Mouse (Mus musculus) layer of hippocampus, postnatal 25 days (tissue): ENCODE results near the gene Tpcn2. TPM values are rescaled to one million over a fixed set of nuclear protein-coding genes. Genes with fewer than 3 reads are reported as not detected.

Experiments used
- DNase-seq, 2 experiments: peaks; one replicate each; pipeline ENCODE4 v3.0.0; 2022; ENCODE audit warnings: mixed read lengths in 2 of 2, low spot score in 1 of 2; ENCODE audit errors: extremely low spot score in 1 of 2
- total RNA-seq, 2 experiments: library from RNA; stranded (reverse); gene quantifications; 2 replicates each; pipeline ENCODE4 v1.2.3; 2021

Tpcn2 gene
- total RNA-seq = 1 to 10 TPM; 4.0 to 5.8 TPM

- DNase-seq = peak; percentile 72 to 78
These were observed at the start of gene Tpcn2 for GRCm38 (mm10) chr7:145283487-145284187. Gene Tpcn2 (minus strand): TSS chr7:145284011.

- no peak for DNase-seq
These were observed 48.7 kb upstream of the Tpcn2 start for GRCm38 (mm10) chr7:145332376-145333041.

- no peak for DNase-seq
These were observed 46.8 kb upstream of the Tpcn2 start for GRCm38 (mm10) chr7:145330641-145331040.

DNA sequence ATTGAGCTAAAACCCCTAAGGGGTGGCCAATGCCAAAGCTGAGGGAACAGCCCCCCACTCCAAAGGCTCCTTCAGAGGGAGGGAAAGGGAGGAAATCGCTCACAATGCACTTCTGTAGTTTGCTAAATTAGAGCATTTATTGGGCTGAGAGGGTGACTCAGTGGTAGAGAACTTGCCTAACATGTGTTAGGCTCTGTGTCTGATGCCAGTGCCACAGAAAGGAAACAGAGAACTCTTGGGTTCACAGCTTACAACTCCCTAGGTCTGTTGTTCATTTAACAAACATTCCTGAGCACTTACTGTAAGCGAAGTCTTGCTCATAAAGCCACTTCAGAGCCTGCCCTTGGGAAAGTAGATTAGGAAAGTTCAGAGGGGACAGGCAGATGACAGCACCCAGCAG lies 46.2 kb upstream of the Tpcn2 start:
- DNase-seq = no peak

DNA sequence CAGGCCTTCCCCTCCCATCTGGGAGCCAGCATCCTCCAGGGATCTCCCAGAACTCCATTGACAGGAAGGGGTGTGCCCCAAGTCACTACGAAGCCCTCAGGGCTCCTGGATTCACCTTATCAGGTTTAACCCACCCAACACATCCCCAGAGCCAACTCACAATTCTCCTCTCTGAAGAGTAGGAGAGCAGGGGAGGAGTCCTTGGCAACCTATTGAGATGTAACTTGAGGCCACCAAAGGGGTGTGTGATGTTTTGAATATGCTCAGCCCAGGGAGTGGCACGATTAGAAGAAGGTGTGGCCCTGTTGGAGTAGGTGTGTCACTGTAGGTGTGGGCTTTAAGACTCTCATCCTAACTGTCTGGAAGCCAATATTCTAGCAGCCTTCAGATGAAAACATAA lies 41.9 kb upstream of the Tpcn2 start:
- DNase-seq = no peak

DNA sequence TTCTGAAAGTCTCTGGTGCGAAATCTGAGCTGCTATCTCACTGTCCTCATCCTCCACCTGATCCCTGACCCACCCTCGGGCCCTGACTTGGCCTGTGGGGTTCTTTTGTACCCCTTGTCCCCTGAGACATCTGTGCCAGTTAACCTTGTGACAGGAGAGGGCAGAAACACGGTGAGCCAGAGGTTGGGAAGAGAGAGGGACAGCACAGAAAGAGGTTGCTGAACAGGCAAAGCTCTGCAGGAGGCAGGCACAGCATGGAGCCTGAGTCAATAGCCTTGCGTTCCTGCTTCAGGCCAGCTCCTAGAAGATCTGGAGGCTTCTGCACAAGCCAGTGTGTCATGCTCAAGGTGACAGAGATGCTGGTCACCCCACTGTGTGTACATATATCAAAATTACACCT lies 39.8 kb upstream of the Tpcn2 start:
- DNase-seq = no peak

DNA sequence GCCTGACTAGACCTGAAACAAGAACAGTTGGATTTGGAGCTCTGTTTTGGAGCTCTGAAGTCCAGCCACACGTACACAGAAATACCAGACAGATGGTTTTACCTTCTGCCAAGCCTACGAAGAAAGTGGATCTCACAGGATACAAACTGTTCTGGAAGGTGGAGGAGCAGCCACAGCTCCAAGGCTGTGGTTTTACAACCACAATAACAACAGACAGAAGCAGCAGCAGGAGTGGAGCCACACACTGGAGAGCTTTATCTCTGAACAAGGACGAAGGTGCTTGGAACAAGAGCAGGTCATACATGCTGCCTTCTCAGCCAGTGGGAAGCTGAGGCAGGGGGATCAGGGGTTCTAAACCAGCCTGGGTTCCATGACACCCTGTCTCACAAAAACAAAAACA lies 35.7 kb upstream of the Tpcn2 start:
- no peak for DNase-seq

DNA sequence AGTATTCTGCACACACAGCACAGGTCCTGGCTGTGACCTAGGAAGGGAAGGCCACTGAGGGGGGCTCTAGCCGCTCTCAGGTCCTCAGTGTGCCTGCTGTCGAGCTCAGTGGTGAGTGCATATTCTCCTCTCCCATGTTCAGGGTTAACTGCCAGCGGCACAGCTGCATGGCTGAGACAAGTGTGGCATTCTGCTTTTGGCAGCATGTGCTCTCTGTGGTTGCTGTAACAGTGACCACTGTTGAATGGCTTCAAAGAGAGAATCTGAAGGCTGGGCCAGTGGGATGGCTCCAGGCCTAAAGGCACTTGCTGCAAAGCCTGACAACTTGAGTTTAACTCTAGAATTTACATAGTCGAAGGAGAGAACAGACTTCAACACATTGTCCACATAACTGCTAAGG lies 33.7 kb upstream of the Tpcn2 start:
- DNase-seq = no peak

GRCm38 (mm10) chr7:145314785-145315411 lies 31.1 kb upstream of the Tpcn2 start, which contains the start of gene Mrgprd:
Gene Mrgprd (plus strand): TSS chr7:145314835.
- DNase-seq = no peak

- no peak for DNase-seq
These were observed 28.3 kb upstream of the Tpcn2 start for GRCm38 (mm10) chr7:145312137-145312536.

DNA sequence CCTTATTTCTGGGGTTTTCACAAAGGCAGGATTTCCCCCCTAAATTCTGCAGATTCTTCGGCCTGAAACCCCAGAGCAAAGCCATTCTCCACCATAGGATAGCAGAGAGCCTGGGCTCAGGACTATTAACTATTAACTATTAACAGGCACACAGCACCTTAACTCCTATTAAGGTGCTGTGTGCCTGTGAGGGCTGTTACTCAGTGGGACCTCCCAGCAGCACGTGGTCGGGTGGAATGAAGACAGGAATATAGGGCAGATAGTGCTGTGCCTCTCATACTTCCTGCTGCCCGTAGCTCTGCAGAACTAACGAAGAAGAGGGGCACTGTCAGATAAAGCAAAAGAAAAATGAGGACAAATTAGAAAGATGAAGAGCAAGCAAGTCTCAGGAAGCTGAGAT lies 26.7 kb upstream of the Tpcn2 start:
- DNase-seq = no peak

DNA sequence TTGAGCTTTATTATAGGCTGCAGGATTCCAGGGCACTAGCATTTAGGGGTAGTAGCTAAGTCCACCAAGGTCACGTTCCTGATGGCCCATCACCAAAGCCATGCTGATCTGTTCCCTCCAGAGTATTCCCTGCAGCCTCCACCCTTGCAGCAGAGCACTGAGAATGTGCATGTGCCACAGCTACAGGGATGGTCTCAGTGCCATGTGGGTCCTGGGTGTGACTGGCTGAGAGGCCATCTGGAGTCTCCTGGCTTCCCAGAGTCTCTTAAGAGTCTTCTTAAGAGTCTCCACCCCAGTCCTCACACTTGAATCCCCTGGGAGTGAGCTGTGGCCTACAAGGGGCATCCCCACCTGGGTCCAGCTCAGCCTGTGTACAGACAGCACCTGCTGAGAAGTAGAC lies 26.1 kb upstream of the Tpcn2 start:
- no peak for DNase-seq

- DNase-seq = no peak
These were observed 25.1 kb upstream of the Tpcn2 start for GRCm38 (mm10) chr7:145308866-145309265.

DNA sequence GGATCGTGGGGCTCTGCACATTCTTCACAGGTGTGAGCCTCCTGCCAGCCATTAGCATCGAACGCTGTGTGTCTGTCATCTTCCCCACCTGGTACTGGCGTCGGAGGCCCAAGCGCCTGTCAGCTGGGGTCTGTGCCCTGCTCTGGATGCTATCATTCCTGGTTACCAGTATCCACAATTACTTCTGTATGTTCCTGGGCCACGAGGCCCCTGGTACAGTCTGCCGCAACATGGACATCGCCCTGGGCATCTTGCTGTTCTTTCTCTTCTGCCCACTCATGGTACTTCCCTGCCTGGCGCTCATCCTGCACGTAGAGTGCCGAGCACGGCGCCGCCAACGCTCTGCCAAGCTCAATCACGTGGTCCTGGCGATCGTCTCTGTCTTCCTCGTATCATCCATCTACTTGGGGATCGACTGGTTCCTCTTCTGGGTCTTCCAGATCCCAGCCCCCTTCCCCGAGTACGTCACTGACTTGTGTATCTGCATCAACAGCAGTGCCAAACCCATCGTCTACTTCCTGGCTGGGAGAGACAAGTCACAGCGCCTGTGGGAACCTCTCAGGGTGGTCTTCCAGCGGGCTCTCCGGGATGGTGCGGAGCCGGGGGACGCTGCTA lies 24.4 kb upstream of the Tpcn2 start:
- DNase-seq = peak in 1 of 2 experiments; percentile 13

- DNase-seq = no peak
These were observed 23.8 kb upstream of the Tpcn2 start for GRCm38 (mm10) chr7:145307636-145308035.

DNA sequence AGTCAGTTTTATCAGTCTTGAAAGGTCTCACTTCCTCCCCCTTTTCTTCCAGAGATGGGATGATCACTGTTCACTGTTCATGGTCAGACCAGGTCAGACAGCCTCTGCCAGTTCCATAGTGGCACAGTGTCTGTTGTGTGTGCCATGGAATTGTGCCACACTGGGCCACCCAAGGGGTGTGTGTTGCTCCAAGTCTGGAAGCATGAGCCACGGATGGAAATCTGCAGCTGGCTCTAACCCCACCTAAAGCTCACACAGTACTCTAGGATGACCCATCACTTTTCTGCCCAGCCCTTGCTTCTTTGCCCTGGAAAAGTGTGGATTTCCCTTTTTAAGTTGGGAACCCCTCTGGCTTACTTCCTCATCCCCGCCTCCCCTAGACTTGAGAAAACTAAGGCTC lies 20.3 kb upstream of the Tpcn2 start:
- no peak for DNase-seq

DNA sequence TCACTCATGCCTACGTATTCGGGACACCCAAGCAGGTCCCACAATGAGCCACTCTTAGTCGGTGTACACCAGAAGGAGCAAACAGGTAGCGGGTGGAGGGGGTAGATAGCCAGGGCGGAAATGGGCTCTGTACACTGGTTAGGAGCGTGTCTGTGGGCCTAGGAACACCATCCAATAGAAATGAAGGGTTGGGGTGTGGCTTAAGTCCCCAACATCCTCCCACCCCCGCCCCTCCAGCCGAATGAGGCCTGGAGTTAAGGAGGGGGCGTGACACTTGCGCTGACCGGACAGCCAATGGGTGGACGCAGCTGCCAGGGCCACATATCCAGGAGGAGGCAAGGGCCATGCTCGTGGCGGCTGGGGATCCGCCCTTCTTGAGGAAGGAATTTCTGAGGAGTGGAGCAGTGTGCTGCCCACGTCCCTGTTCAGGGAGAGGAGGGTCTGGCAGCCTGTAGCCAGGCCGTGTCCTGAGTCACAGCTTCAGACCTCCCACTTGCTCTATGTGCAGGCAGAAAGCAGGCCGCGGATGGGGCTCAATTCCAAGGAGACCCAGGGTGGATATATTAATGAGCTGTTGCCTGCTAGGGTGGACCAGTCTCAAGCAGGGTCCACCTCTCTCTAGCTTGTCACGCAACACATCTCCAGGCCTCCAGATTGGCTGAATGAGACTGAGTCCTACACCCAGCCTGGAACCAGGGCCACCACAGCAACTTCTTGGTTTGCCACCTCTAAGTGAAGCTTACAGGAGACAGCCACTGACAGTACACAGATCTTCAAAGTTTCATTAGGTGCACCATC lies 18.9 kb upstream of the Tpcn2 start:
- DNase-seq = no peak

GRCm38 (mm10) chr7:145301341-145302005 lies 17.7 kb upstream of the Tpcn2 start:
- no peak for DNase-seq

GRCm38 (mm10) chr7:145301008-145301340 lies 17.2 kb upstream of the Tpcn2 start:
- no peak for DNase-seq
